Mouse (Mus musculus): Measurements from ENCODE around the gene Myadml2.
"Not testable (repeated sequence)": the region's sequence is repeated elsewhere in the genome, so short reads cannot be mapped to it uniquely, and the experiment has no call there.

Myadml2 gene

GRCm38 (mm10) chr11:120648001-120648476 is at the start of gene Myadml2:
Myadml2 (minus strand) TSS chr11:120648158.
- DNase-seq (ENCODE audit: low spot score in 2 of 2): no peak

DNA sequence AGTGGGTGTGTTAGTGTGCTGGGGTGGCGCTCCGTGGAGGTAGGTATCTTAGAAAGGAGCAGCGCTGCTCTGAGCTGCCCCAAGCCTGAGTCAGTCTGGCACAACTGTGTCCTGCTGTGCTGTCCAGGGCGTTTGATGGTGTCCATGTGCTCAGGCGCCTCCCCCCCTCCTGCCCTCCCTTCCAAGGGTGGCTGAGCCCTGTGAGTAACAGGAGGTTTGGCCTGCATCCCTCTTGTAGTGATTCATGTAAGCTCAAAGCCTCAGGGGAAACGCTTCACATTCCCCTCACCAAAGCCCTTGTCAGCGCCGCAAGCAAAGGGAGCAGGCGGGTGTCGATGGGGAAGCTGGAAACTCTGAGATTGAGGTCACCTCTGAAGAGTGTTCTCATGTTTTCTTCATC is 49.8 kb upstream of the Myadml2 start:
- DNase-seq (ENCODE audit: low spot score in 2 of 2): peak in 1 of 2 experiments; percentile 63

- DNase-seq (ENCODE audit: low spot score in 2 of 2): no peak
These were observed 48.6 kb upstream of the Myadml2 start for GRCm38 (mm10) chr11:120696568-120696967.

GRCm38 (mm10) chr11:120695641-120696040 is 47.7 kb upstream of the Myadml2 start:
- DNase-seq (ENCODE audit: low spot score in 2 of 2): no peak

DNA sequence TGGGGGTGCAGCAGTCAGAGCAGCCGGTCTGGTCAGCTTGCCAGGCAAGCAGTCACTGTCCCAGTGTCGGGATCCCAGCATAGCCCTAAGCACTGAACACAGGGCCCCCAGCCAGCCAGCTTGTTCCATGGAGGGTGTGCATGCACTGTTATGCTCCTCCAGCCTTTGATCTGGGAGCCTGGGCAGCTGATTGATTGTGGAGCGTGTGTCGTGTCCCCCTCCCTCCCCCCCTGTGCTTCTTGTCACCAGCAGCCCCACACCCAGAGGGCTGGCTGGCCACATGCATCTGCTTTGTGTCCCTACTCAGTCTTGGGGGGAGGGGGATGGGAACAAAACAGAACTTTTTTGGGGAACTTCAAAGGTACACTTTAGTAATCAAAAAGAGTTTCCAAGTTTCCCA is 47.2 kb upstream of the Myadml2 start:
- DNase-seq (ENCODE audit: low spot score in 2 of 2): no peak

DNA sequence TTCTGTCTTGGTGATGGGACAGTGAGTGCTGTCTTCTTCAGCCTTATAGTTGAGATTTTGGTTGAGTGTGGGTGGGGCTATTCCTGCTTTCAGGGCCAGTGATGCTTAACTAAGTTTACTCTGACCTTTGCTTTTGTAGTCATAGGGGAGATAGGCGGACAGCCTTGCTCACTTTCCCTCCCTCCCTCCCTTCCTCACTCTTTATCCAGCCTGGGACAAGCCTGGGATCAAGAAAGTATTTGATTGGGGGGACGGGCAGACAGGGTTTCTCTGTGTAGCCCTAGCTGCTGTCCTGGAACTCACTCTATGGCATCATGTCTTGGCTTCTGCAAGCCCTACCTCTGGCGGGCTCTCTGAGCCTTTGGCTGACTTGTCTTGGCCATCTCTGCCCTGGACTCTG is 45.5 kb upstream of the Myadml2 start:
- DNase-seq (ENCODE audit: low spot score in 2 of 2): no peak

GRCm38 (mm10) chr11:120692471-120693011 is 44.6 kb upstream of the Myadml2 start:
- DNase-seq (ENCODE audit: low spot score in 2 of 2): no peak

- no peak for DNase-seq (ENCODE audit: low spot score in 2 of 2)
These were observed 41.4 kb upstream of the Myadml2 start for GRCm38 (mm10) chr11:120689365-120689764.

DNA sequence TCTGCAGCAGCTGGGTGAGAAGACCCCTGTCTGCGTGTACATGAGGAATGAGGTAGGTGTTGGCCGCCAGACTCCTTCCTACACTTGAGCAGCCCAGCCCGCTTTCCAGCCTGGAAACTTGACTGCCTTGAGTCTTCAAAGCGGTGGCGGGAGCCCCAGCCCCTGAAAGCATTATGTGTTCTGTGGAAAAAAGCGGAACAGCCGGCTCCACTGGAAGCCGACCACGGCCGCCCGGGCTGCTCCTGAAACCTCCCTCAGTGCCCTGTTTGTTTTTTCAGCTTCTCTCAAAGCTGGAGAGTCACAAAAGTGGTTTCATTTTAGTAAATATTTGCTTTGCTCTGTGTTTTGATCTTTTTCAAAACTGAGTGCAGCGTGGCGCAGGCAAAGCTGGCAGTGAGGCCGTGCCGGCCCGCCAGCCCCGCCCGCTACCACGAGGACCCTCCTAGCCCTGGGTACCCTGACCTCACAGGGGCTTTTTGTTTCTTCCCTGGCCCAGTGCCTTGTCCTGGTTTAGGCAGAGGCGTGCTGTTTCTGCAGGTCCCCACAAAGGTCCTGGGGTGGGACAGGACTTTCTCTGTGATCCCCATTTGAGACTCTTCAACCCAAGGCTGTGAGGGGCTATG is 38.8 kb upstream of the Myadml2 start:
- DNase-seq (ENCODE audit: low spot score in 2 of 2): peak in 1 of 2 experiments; percentile 50

DNA sequence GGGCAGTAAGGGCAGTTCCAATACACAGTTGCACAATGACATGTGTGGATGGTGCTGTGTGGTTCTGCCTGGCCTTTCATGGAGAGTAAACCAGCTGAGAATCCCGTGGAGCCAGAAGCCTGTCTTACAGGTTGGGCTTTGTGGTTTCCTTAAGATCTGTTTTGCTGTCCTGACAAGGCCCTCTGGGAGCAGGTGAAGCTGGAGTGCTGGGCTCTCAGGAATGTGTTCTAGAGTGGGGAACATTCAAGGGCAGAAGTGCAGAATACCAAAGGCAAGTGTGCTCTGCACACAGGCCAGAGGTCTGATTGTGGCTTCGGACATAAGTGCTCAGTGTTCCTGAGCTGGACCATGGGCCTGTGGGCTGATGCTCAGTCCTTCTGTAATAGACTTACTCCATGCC is 36.7 kb upstream of the Myadml2 start:
- no peak for DNase-seq (ENCODE audit: low spot score in 2 of 2)

DNA sequence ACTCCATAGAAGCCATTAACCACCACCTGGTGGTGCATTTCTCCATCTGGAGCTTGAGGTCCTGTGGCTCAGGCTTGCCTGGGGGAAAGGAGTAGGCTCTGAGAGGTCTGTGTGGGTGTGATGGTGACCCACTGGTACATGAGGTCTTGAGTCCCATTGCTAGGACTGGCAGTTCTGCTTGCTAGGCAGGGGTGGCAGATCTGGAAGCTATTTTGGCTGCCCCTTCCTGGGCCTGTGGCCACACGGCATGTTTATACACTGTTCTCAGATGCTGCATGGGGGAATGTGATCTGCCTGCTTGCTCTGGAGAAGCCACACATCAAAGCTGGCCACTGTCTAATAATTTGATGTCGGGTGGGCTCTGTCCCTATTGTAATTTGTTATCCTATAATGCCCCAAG is 36.1 kb upstream of the Myadml2 start:
- DNase-seq (ENCODE audit: low spot score in 2 of 2): no peak

DNA sequence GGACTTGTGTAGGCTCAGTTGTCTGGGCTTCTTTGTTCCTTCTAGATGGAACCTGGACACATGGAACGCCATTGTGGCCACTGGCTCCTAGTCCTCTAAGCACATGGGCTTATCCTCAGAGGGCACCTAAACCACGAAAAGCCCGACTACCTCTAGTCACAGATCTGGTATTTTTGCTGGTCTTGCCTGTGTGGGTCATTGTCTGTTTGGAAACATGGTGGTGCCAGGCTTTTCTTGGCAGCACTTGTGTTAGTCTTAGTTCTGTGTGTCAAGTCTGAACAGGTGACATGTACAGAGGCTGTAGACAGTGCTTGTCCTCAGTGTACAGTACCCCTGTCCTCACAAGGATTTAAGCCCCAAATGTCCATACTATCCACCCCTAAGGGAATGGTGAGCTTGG is 35.6 kb upstream of the Myadml2 start:
- no peak for DNase-seq (ENCODE audit: low spot score in 2 of 2)

GRCm38 (mm10) chr11:120682683-120683082 is 34.7 kb upstream of the Myadml2 start:
- no peak for DNase-seq (ENCODE audit: low spot score in 2 of 2)

- no peak for DNase-seq (ENCODE audit: low spot score in 2 of 2)
These were observed 32.0 kb upstream of the Myadml2 start for GRCm38 (mm10) chr11:120679909-120680308.

GRCm38 (mm10) chr11:120676951-120677350 is 29.0 kb upstream of the Myadml2 start:
- no peak for DNase-seq (ENCODE audit: low spot score in 2 of 2)

GRCm38 (mm10) chr11:120675875-120676274 is 27.9 kb upstream of the Myadml2 start:
- DNase-seq (ENCODE audit: low spot score in 2 of 2): not testable (repeated sequence)

DNA sequence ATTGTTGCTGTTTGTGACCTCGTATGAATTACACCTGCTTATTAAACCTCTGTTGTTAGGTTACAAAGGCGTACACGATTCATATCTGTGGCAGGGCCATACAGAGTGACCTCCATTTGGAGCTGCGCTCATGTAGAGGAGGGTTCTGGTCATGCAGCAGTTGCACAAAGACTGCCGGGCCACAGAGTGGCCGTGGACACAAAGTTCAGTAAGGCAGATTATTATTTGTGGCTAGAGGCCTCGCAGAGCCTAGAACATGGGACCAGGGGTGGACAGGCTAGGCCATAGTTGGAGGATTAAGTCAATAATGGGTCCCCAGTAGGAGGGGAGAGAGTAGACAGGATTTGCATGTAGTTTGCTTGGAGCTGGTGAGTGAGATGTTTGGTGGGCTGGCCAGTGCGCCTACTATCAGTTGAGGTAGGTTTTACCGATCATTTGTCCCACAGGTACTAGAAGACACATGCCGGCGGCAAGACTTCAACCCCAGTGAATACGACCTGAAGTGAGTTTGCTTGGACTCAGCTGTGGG is 25.7 kb upstream of the Myadml2 start:
- DNase-seq (ENCODE audit: low spot score in 2 of 2): no peak

- peak; percentile 91 to 92 for DNase-seq (ENCODE audit: low spot score in 2 of 2)
These were observed 25.0 kb upstream of the Myadml2 start, which contains the start of gene Aspscr1 for GRCm38 (mm10) chr11:120672687-120673593. Aspscr1 (plus strand) TSS chr11:120672973.

DNA sequence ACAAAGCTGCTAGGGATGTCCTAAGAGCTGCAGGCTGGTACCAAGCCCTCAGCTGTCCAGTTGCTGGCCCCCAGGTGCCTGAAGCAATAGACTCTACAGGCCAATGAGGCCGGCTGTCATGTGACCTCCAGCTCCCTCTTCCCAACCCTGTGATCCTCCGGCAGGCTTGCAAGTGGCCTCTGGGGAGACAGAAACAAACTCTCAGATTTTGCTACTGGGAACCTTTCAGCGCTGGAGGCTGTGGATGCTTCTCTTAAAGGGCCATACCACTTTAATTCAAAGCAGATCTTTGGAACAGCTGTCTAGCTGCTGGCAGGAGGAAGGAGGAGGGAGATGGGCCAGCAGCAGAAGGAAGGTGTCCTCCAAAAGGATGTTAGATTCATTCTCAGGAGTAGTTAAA is 18.7 kb upstream of the Myadml2 start:
- no peak for DNase-seq (ENCODE audit: low spot score in 2 of 2)

DNA sequence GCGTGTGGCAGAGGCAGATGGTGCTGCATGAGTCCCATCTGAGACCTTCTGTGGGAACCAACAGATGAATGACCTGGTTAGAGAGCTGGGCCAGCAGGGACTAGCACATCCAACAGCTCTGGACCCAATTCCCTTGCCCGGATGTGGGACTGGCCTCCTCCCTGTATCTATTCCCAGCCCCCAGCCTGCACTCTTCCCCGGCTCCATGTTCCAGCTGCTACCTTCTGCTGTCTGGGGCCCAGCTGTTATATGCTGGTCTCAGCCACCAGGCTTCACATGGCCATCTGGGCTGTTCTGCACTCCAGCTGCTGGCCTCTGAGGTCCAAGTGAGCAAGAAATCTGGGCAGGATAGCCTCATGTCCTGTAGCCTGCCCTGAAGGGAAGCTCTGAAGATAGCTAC is 17.4 kb upstream of the Myadml2 start:
- no peak for DNase-seq (ENCODE audit: low spot score in 2 of 2)

DNA sequence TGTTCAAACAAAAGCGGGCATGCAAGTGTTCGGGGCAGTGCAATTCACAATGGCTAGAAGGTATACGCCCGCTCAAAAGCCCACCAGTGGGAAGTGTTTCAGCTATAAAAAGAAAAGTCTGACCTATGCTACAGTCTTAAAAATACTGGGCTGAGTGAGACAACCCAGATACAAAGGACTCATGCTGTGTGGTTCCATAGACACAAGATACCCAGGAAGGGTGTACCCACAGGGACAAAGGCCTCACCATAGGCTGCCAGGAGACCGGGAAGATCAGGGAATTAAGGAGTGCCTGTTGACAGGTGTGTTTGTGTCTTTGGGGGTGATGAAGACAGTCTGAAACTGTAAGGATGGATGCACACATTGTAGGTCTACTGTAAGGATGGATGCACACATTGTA is 15.8 kb upstream of the Myadml2 start:
- DNase-seq (ENCODE audit: low spot score in 2 of 2): no peak

DNA sequence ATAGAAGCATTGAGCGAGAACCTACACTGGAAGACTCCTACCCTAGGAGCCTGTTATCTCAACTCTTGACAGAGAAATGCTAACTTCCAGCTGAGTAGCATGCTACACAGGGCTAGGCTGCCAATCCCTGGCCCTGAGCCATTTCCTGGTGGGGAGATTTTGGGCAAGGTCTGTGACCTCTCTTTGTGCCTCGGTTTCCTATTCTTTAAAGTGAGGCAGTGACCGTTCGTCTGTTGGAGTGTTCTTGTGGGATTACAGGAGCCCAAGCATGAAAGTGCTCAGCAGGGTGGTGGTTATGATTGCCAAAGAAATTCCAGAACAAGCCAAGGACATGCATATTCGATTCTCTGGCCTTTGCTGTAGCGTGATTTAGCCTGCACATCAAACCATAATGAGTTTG is 14.8 kb upstream of the Myadml2 start:
- no peak for DNase-seq (ENCODE audit: low spot score in 2 of 2)

Measured in urinary bladder, adult 18-20 months (tissue).